Mouse (Mus musculus) T-helper 17 cell (primary cell): ENCODE measurements around the gene Dhrs11.
"Not testable (repeated sequence)": the region's sequence is repeated elsewhere in the genome, so short reads cannot be mapped to it uniquely, and the experiment has no call there.

Source experiments
- in situ Hi-C, 2 experiments: fragments of 300-600 bp; cut with MboI, MseI; formaldehyde crosslinking; loops; 1 replicate in 1 of 2; 2 replicates in 1 of 2; pipeline ENCODE4 v1.15.1; 2025; ENCODE audit warnings: high pct_unique_total_duplicates in 2 of 2

The Dhrs11 gene

GRCm38 (mm10) chr11:84828516-84829399 lies at the start of gene Dhrs11:
TSS of gene Dhrs11 (minus strand) at chr11:84828994.
- in situ Hi-C loops = no loop called here

GRCm38 (mm10) chr11:84876020-84876419 lies 47.2 kb upstream of the Dhrs11 start:
- in situ Hi-C loops = not testable (repeated sequence)

- in situ Hi-C loops = loop anchor here in 1 of 2 experiments (25.0 kb wide), 1 partner anchor 1814 kb away; the partner anchor contains the start of genes Ptrh2 and Vmp1
Measured at GRCm38 (mm10) chr11:84873042-84873833, 44.4 kb upstream of the Dhrs11 start.

- in situ Hi-C loops = loop anchor here in 1 of 2 experiments (25.0 kb wide), 1 partner anchor 1816 kb away; the partner anchor contains the start of genes Ptrh2 and Vmp1
Measured at GRCm38 (mm10) chr11:84871548-84872069, 42.8 kb upstream of the Dhrs11 start.

- in situ Hi-C loops = loop anchor here in 1 of 2 experiments (25.0 kb wide), 1 partner anchor 1816 kb away; the partner anchor contains the start of genes Ptrh2 and Vmp1
Measured at GRCm38 (mm10) chr11:84871046-84871445, 42.3 kb upstream of the Dhrs11 start.

- in situ Hi-C loops = loop anchor here in 1 of 2 experiments (25.0 kb wide), 1 partner anchor 1817 kb away; the partner anchor contains the start of genes Ptrh2 and Vmp1
Measured at GRCm38 (mm10) chr11:84870337-84871043, 41.7 kb upstream of the Dhrs11 start, which contains the start of gene Ggnbp2. TSS of gene Ggnbp2 (minus strand) at chr11:84870817.

GRCm38 (mm10) chr11:84869537-84870232 lies 40.9 kb upstream of the Dhrs11 start:
- in situ Hi-C loops = loop anchor here in 1 of 2 experiments (5.0 to 25.0 kb wide), 2 partner anchors 37 to 1818 kb away; partner anchors contain the start of genes Ptrh2 and Vmp1

GRCm38 (mm10) chr11:84868786-84869259 lies 40.0 kb upstream of the Dhrs11 start:
- in situ Hi-C loops = loop anchor here in 1 of 2 experiments (5.0 to 25.0 kb wide), 2 partner anchors 37 to 1818 kb away; partner anchors contain the start of genes Ptrh2 and Vmp1

- in situ Hi-C loops = loop anchor here in 1 of 2 experiments (5.0 to 25.0 kb wide), 2 partner anchors 35 to 1820 kb away; partner anchors contain the start of genes Ptrh2 and Vmp1
Measured at GRCm38 (mm10) chr11:84867586-84867985, 38.8 kb upstream of the Dhrs11 start.

GRCm38 (mm10) chr11:84865268-84865667 lies 36.5 kb upstream of the Dhrs11 start:
- in situ Hi-C loops = loop anchor here in 1 of 2 experiments (5.0 to 25.0 kb wide), 2 partner anchors 33 to 1822 kb away; partner anchors contain the start of genes Ptrh2 and Vmp1

GRCm38 (mm10) chr11:84855285-84855684 lies 26.5 kb upstream of the Dhrs11 start:
- in situ Hi-C loops = loop anchor here in 1 of 2 experiments (25.0 kb wide), 1 partner anchor 1832 kb away; the partner anchor contains the start of genes Ptrh2 and Vmp1

- in situ Hi-C loops = no loop called here
Measured at GRCm38 (mm10) chr11:84847475-84848090, 18.8 kb upstream of the Dhrs11 start.

- in situ Hi-C loops = no loop called here
Measured at GRCm38 (mm10) chr11:84846741-84847474, 18.1 kb upstream of the Dhrs11 start.

GRCm38 (mm10) chr11:84839330-84839729 lies 10.5 kb upstream of the Dhrs11 start:
- in situ Hi-C loops = no loop called here

GRCm38 (mm10) chr11:84829495-84829894 lies 701 bp upstream of the Dhrs11 start:
- in situ Hi-C loops = not testable (repeated sequence)

- in situ Hi-C loops = no loop called here
Measured at GRCm38 (mm10) chr11:84827901-84828503, 792 bp downstream of the Dhrs11 start.

- in situ Hi-C loops = no loop called here
Measured at GRCm38 (mm10) chr11:84827492-84827891, 1.3 kb downstream of the Dhrs11 start.

- in situ Hi-C loops = no loop called here
Measured at GRCm38 (mm10) chr11:84826185-84826584, 2.6 kb downstream of the Dhrs11 start.
